Mouse (Mus musculus): Measurements from ENCODE around the gene Sumf1. TPM values are rescaled to one million over a fixed set of nuclear protein-coding genes. Genes with fewer than 3 reads are reported as not detected.
A peak's percentile ranks its signal among the peaks of the same experiment; 100 is the strongest.

Gene Sumf1
- total RNA-seq (2021): 10 to 100 TPM; 15.7 to 17.1 TPM
- long read RNA-seq, experiment 1, transcript Sumf1-201 (9 exons, 2,593 nt): major isoform, 18 of 21 reads
- long read RNA-seq, experiment 1, partial matches to known transcripts: 0 of 21 reads
- long read RNA-seq, experiment 1, other reads (novel, unspliced or antisense): 3 of 21 reads
- long read RNA-seq, experiment 2, transcript Sumf1-201 (9 exons, 2,593 nt): major isoform, 24 of 31 reads
- long read RNA-seq, experiment 2, partial matches to known transcripts: 1 of 31 reads
- long read RNA-seq, experiment 2, other reads (novel, unspliced or antisense): 6 of 31 reads

DNA sequence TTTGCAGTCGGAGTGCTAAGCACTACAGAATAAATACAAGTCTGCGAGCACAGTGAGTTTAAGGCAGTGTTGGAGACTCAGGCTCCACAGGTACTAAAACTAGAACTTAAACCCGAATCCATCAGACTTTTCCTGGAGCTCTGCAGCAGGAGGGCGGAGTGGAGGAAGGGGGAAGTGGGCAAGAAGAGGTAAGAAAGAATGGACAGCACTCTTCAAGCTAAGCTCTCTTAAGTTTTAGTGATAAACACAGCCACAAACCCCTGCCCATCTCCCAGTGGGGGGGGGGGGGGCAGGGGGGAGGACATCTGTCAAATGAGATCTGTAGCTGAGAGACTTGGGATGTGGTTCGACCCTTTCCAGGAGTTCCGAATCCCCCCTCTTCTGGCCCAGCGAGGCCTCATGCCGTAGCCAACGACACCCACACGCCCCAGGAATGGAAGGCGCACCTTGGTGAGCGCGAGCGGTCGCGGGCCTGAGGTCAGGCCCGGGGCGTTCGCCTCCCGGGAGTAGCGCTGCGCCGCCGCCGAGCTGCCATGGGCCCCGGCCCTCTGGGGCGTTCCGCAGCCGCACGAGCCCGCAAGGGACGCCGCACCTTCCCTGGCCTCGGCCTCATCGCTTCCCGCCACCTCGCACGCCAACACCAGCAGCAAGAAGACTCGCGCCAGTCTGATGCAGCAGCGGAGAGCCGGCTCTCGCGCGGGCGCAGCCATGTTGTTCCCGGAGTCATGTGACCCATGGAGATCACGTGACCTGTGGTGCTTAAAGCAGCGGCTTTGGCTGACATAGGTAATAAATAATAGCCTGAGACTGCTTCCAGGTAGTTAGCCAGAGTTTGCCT is at the start of gene Sumf1:
Gene Sumf1, minus strand, starts transcription at position 736 of the 838 bp plus-strand sequence.
- DNase-seq: peak; percentile 84 to 93
- intact Hi-C loops (cut with DNase I): no loop called here

DNA sequence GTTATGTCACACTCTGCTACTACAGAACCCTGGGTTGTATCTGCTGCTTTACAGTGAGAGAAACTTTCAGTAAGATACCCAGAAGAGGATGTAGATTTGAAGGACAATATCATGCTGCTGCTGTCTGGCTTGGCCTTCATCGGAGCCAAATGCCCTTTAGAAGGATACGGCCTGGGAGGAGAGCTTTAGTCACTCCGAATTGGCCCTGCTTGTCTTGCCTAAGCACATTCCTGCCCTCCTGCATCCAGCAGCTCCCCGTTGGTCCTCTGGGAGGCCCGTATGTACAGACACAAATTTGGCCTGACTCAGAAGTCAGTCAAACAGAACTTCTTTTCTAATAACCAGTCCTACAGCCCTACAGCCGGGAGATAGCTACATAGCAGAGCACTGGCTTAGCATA is 49.2 kb upstream of the Sumf1 start:
- DNase-seq: no peak
- intact Hi-C loops (cut with DNase I): loop anchor here (5.0 kb wide), 1 partner anchor 137 kb away; no protein-coding TSS in a partner anchor

GRCm38 (mm10) chr6:108233070-108233469 is 47.7 kb upstream of the Sumf1 start:
- peak; percentile 45 to 58 for DNase-seq
- intact Hi-C loops (cut with DNase I): loop anchor here (5.0 kb wide), 1 partner anchor 136 kb away; no protein-coding TSS in a partner anchor

DNA sequence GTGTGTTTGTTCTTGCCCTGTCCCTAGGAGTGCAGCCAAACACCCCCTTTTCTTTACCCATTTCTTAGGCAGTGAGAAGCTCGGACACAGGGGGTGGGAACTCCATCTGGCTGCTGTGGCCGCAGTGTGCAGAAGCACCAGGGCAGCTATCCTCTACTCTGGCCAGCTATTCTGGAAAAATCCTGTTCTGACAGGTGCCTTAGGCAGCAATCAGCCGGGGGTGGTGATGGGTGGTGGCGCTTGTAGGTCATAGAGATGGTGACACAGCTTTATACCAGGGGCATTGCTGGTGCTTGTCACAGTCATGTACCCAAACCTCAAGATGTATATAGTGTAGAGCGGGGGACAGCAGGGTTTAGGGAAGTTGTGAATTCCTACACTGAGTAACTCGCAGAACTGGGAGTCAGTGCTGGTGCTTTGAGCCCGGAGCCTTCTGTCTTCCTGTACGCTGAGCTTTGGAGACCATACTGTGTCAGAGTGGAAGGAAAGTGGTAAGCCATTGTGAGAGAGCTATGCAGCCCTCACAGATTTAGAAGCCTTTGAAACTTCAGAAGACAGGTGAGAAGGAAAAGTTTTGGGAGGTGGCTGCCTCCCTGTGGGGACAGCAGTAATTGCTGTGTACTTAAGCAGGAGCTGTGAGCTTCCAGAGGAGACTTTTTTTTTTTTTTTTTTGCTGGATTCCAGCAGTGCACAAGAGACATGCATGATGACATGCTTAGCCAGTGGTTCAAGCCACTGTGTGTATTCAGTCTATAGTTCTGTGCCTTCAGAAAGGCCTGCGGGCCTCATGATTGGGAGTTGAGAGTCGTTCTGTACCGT is 46.7 kb upstream of the Sumf1 start:
- intact Hi-C loops (cut with DNase I): loop anchor here (5.0 kb wide), 1 partner anchor 135 kb away; no protein-coding TSS in a partner anchor
- DNase-seq: no peak

DNA sequence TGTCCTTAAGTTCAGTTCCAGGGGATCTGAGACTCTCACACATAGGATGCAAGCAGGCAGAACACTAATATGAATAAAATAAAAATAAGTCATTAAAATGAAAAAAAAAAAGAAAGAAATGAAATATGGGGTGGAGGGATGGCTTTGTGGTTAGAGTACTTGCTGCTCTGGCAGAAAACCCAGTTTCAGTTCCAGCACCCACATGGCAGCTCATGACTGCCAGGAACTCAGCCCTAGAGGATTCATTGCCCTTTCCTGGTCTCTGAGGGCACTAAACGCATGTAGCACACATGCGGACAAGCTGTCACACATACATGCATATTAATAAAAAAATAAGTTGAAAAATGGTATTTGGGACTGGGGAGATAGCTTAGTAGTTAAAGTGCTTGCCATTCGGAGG is 45.2 kb upstream of the Sumf1 start:
- intact Hi-C loops (cut with DNase I): loop anchor here (5.0 kb wide), 1 partner anchor 133 kb away; no protein-coding TSS in a partner anchor
- DNase-seq: no peak

GRCm38 (mm10) chr6:108228601-108229000 is 43.2 kb upstream of the Sumf1 start:
- intact Hi-C loops (cut with DNase I): no loop called here
- no peak for DNase-seq

- DNase-seq: no peak
- intact Hi-C loops (cut with DNase I): no loop called here
Observed at GRCm38 (mm10) chr6:108228048-108228447, 42.7 kb upstream of the Sumf1 start.

- no peak for DNase-seq
- intact Hi-C loops (cut with DNase I): no loop called here
Observed at GRCm38 (mm10) chr6:108227461-108227860, 42.1 kb upstream of the Sumf1 start.

DNA sequence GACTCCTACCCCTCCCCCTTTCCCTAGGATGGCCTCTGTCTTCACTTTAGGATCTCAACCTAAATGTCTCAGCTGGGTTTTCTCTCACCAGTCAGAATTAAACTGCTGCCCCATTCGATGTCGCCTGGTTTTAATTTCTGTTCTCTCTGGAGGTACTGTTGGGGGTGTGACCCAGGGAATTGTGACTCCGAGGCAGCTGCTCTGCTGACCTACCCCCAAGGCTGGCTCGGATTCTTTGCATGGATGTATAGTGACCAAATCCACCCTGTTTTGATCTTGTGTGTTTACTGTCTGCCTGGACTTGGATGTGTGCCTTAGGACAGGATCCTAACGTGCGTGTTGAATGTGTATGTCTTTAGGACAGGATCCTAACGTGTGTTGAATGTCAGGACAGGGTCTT is 40.8 kb upstream of the Sumf1 start:
- intact Hi-C loops (cut with DNase I): no loop called here
- no peak for DNase-seq

DNA sequence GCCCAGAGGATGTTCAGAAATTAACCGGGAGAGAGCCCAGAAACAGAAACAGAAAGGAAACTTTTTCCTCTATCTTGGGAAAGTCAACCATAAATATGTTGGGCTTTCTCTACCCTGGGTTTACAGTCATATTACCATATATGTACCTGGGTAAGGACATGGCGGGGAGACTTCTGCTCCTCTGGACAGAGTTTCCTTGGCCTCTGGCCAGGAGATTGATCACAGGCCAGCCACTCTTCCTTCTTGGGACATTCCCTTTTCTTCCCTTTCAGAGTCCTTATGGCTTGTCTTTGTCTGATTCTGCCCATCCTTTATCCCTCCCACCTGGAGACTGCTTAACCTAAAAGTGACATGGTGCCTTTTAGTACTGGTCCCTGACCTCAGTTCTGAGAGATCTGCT is 39.6 kb upstream of the Sumf1 start:
- DNase-seq: no peak
- intact Hi-C loops (cut with DNase I): no loop called here

- no peak for DNase-seq
- intact Hi-C loops (cut with DNase I): no loop called here
Observed at GRCm38 (mm10) chr6:108224361-108224760, 39.0 kb upstream of the Sumf1 start.

DNA sequence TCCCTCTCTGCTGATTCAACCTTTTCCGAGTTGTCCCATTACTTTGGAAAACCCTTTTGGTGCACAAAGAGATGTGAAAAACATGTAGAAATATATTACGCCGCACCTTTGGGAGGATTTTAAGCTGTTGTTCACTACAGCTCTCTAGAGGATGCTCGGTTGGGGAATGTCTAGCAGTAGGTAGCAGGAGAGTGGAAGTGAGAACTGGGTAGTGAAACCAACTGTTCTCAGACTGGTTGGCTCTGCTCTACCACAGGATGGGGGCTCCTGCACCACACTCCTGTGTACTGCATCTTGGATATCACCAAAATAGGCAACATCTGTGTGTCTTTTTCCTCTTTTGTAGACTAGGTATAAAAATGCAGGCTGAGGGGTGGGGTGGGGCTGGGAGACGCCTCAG is 37.5 kb upstream of the Sumf1 start:
- intact Hi-C loops (cut with DNase I): no loop called here
- DNase-seq: no peak

GRCm38 (mm10) chr6:108222435-108222834 is 37.1 kb upstream of the Sumf1 start:
- intact Hi-C loops (cut with DNase I): no loop called here
- no peak for DNase-seq

- no peak for DNase-seq
- intact Hi-C loops (cut with DNase I): no loop called here
Observed at GRCm38 (mm10) chr6:108217987-108218386, 32.6 kb upstream of the Sumf1 start.

- intact Hi-C loops (cut with DNase I): no loop called here
- no peak for DNase-seq
Observed at GRCm38 (mm10) chr6:108216832-108217231, 31.4 kb upstream of the Sumf1 start.

DNA sequence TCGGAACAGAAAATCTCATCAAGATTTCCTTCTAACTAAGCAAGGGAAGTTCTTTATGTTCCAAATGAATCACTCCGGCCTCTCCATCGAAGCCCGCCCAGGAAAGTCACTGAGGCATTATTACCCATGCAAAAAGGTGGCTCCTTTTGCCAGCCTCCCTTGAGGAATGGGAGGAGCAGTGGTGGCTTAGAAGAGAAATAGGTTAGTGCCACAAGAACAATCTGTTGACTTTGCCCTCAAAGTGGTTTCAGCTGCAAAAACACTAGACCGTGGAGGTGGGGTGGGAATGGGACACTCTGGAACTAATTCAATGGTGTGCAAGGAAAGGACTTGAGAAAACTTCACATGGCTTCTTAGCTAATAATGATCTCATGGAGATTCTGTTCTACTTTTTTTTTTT is 30.7 kb upstream of the Sumf1 start:
- intact Hi-C loops (cut with DNase I): no loop called here

DNA sequence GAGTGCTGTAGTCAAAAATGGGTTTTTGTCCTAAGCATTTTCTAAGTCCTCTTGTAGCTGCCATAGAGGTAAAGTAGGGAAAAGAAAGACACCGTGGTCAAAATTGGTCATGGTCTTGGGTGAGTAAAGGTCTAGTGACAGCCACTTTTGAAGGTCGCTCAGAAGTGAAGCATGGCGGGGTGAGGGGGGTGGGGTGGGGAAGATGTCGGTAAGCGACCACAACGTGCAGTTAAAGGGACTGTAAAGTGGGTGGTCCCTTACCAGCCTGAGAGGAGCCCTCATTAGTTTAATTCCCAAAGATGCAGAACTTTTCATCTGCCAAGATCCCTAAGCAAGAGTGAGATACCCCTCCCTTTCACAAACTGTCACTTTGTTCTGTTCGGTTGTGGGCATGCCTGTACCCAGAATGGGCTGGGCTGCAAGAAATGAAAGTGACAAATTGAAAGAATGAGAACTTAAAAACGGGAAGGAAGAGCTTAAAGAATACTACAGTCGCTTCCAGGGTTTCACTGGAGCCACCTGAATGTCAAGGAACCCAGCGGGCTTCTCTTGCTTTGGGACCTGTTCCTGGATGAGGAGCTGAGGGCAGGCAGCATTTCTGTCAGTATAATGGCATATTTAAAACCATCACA is 29.0 kb upstream of the Sumf1 start:
- DNase-seq: no peak
- intact Hi-C loops (cut with DNase I): loop anchor here (5.0 kb wide), 2 partner anchors 117 to 118 kb away; no protein-coding TSS in a partner anchor

More for the DNA sequence above, 30.7 kb upstream of the Sumf1 start:
- DNase-seq: no peak

GRCm38 (mm10) chr6:108213481-108214293 is 28.3 kb upstream of the Sumf1 start:
- peak; percentile 26 to 45 for DNase-seq
- intact Hi-C loops (cut with DNase I): loop anchor here (5.0 kb wide), 2 partner anchors 116 to 119 kb away; no protein-coding TSS in a partner anchor

GRCm38 (mm10) chr6:108212881-108213295 is 27.5 kb upstream of the Sumf1 start, which contains the start of gene Itpr1:
TSS of gene Itpr1 (plus strand) at chr6:108213096.
- DNase-seq: peak; percentile 97
- intact Hi-C loops (cut with DNase I): loop anchor here (5.0 kb wide), 2 partner anchors 116 to 119 kb away; no protein-coding TSS in a partner anchor
